Mouse (Mus musculus) testis, adult 2 months (tissue): ENCODE measurements around the gene Shc3.

ENCODE experiments used
- CTCF ChIP-seq: fragments of 200-500 bp; IDR thresholded peaks from 2 replicates; pipeline ENCODE4 v1.5.1; 2012; ENCODE audit warnings: low read depth, mild to moderate bottlenecking, inconsistent platforms, low read length, moderate library complexity; ENCODE audit not compliant: control insufficient read depth, insufficient read depth, insufficient replicate concordance
- POLR2A ChIP-seq: fragments of 200-500 bp; IDR thresholded peaks from 2 replicates; pipeline ENCODE4 v1.6.1; 2012; ENCODE audit warnings: low read depth, mild to moderate bottlenecking, inconsistent platforms, low read length, moderate library complexity; ENCODE audit not compliant: control insufficient read depth

- TF ChIP-seq CTCF (no peak), POLR2A (no peak)
Observed at GRCm38 (mm10) chr13:51603221-51603893, 34.1 kb upstream of the Shc3 start.
